Mouse (Mus musculus) thymus, adult 2 months (tissue): ENCODE measurements around the gene Galc. TPM values are rescaled to one million over a fixed set of nuclear protein-coding genes. Genes with fewer than 3 reads are reported as not detected.

ENCODE experiments used
- DNase-seq: peaks from one replicate; pipeline ENCODE4 v3.0.0; 2021
- H3K27ac ChIP-seq: fragments of 200-500 bp; 2 replicates; pipeline ENCODE4 v1.5.1; 2012; ENCODE audit warnings: low read length, control low read depth; ENCODE audit not compliant: control insufficient read depth, insufficient read depth
- H3K27me3 ChIP-seq: fragments of 200-500 bp; 2 replicates; pipeline ENCODE4 v1.6.1; 2012; ENCODE audit warnings: mild to moderate bottlenecking, low read length, moderate library complexity, mixed read lengths; ENCODE audit not compliant: control insufficient read depth, insufficient read depth
- H3K36me3 ChIP-seq: fragments of 200-500 bp; 2 replicates; pipeline ENCODE4 v1.6.1; 2012; ENCODE audit warnings: mild to moderate bottlenecking, low read length, moderate library complexity; ENCODE audit not compliant: control insufficient read depth, insufficient read depth
- H3K4me1 ChIP-seq: fragments of 200-500 bp; replicated peaks from 2 replicates; pipeline ENCODE4 v1.6.1; 2012; ENCODE audit warnings: low read length; ENCODE audit not compliant: control insufficient read depth, insufficient read depth
- H3K4me3 ChIP-seq: fragments of 200-500 bp; 2 replicates; pipeline ENCODE4 v1.5.1; 2012; ENCODE audit warnings: mild to moderate bottlenecking, low read length, control low read depth, moderate library complexity; ENCODE audit not compliant: control insufficient read depth, insufficient read depth
- CTCF ChIP-seq: fragments of 200-500 bp; IDR thresholded peaks from 2 replicates; pipeline ENCODE4 v1.5.1; 2012; ENCODE audit warnings: mild to moderate bottlenecking, control low read depth, low read length, moderate library complexity, borderline replicate concordance; ENCODE audit not compliant: control insufficient read depth, poor library complexity, insufficient read depth; ENCODE audit errors: extremely low read depth
- POLR2A ChIP-seq: fragments of 200-500 bp; IDR thresholded peaks from 2 replicates; pipeline ENCODE4 v1.6.1; 2012; ENCODE audit warnings: mild to moderate bottlenecking, low read length, control low read depth, moderate library complexity; ENCODE audit not compliant: control insufficient read depth, poor library complexity, insufficient read depth; ENCODE audit errors: extremely low read depth
- WGBS: fragments of 180-500 bp; shearing (Covaris S2); methylation state at CpG from one replicate; pipeline ENCODE4 v1.1.7; 2018; 5-methylcytosine and 5-hydroxymethylcytosine counted together
- polyA plus RNA-seq: library from polyadenylated mRNA; depleted of rRNA; stranded (reverse); fragments of >200 nt; gene quantifications from 2 replicates; pipeline ENCODE4 v1.2.3, GENCODE M21; 2012

The Galc gene
- polyA plus RNA-seq, 1 experiment = 9.3 TPM

GRCm38 (mm10) chr12:98212457-98213175, 46.6 kb downstream of the Galc start:
- H3K27me3 ChIP-seq = no peaks in the 10 kb centered on the region
- H3K4me1 ChIP-seq = peaks cover 6% of the 10 kb centered on the region; the same call in 1 of the 2 replicates
- 97% methylated on average over 13 of the region's 13 CpGs for WGBS
- H3K27ac ChIP-seq = no peak overlapping the region
- no peak for TF ChIP-seq POLR2A
- TF ChIP-seq CTCF = no peak
- no peak overlapping the region for H3K4me3 ChIP-seq
- peak; percentile 31 for DNase-seq
- no peaks in the 10 kb centered on the region for H3K36me3 ChIP-seq

GRCm38 (mm10) chr12:98210495-98210894, 48.8 kb downstream of the Galc start:
- Histone ChIP-seq H3K4me3 (no peak overlapping the region), H3K36me3 (no peaks in the 10 kb centered on the region), H3K27ac (no peak overlapping the region), H3K4me1 (peaks cover 3% of the 10 kb centered on the region; the same call in 1 of the 2 replicates), H3K27me3 (no peaks in the 10 kb centered on the region)
- DNase-seq = no peak
- 54% methylated on average over 6 of the region's 6 CpGs for WGBS
- no peak for TF ChIP-seq POLR2A
- no peak for TF ChIP-seq CTCF

DNA sequence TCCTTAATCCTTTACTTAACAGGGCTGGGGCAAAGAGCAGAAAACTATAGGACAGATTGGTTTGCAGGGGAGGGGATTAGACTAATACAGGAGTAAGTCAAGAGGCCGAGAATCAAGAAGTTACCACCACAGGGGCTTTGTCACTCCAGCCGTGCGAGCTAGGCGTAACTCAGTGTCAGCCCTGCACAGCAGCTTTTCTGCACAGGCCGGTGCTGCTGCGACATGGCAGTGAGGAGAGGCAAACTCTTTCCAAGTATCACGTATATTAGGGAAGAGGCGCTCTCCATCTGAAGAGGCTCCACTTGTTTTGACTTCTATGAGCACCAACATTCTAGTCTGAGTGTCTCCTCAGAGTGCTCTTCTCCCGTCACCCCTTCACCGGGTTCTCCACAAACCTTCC, 51.2 kb downstream of the Galc start:
- H3K27ac ChIP-seq = no peak overlapping the region
- no peak overlapping the region for H3K4me3 ChIP-seq
- WGBS = 96% methylated on average over 10 of the region's 10 CpGs
- H3K4me1 ChIP-seq = no peaks in the 10 kb centered on the region
- no peaks in the 10 kb centered on the region for H3K27me3 ChIP-seq
- H3K36me3 ChIP-seq = no peaks in the 10 kb centered on the region
- DNase-seq = no peak
- TF ChIP-seq POLR2A (no peak), CTCF (no peak)

DNA sequence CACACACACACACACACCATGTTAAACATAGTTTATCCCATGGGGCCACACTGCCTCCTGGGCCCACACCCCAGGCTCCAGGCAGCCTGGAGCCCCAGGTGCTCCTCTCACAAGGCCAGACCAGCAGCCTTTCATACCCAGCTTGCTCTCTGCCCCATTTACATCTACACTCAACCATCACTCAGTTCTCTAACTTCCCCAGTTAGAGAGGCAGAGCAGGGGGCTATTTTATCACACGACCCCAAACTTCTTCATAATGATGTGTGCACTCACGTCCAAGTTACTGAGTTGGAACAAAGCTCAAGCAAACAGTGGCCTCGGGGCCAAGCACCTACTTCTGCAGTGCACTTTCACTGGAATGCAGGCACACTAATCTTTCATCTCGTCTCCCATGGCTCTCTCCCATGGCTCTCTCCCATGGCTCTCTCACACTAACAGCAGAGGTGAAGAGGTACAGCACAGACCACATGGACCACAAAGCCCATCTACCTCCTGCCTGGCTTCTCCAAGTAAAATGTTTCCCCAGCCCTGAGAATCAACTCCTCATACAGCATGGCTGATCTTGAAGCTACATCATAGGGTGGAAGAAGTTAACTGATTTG, 53.7 kb downstream of the Galc start:
- DNase-seq = no peak
- no peaks in the 10 kb centered on the region for H3K27me3 ChIP-seq
- no peak overlapping the region for H3K4me3 ChIP-seq
- H3K27ac ChIP-seq = no peak overlapping the region
- no peaks in the 10 kb centered on the region for H3K4me1 ChIP-seq
- no peaks in the 10 kb centered on the region for H3K36me3 ChIP-seq
- TF ChIP-seq POLR2A = no peak
- no peak for TF ChIP-seq CTCF
- 92% methylated on average over 4 of the region's 4 CpGs for WGBS

GRCm38 (mm10) chr12:98197401-98197800, 61.9 kb downstream of the Galc start:
- H3K27ac ChIP-seq = no peak overlapping the region
- H3K27me3 ChIP-seq = no peaks in the 10 kb centered on the region
- no peaks in the 10 kb centered on the region for H3K36me3 ChIP-seq
- TF ChIP-seq CTCF = no peak
- WGBS = 74% methylated on average over 1 of the region's 1 CpGs
- H3K4me3 ChIP-seq = no peak overlapping the region
- no peak for DNase-seq
- H3K4me1 ChIP-seq = no peaks in the 10 kb centered on the region

- Histone ChIP-seq H3K27ac (no peak overlapping the region), H3K4me3 (no peak overlapping the region), H3K36me3 (no peaks in the 10 kb centered on the region), H3K4me1 (no peaks in the 10 kb centered on the region), H3K27me3 (no peaks in the 10 kb centered on the region)
- WGBS = 91% methylated on average over 1 of the region's 1 CpGs
- TF ChIP-seq CTCF = no peak
- TF ChIP-seq POLR2A = no peak
- no peak for DNase-seq
These were observed 69.1 kb downstream of the Galc start for GRCm38 (mm10) chr12:98190201-98190600.

- TF ChIP-seq POLR2A (no peak), CTCF (no peak)
- Histone ChIP-seq H3K4me3 (no peak overlapping the region), H3K27me3 (no peaks in the 10 kb centered on the region), H3K4me1 (no peaks in the 10 kb centered on the region), H3K36me3 (no peaks in the 10 kb centered on the region), H3K27ac (no peak overlapping the region)
- 83% methylated on average over 9 of the region's 9 CpGs for WGBS
- no peak for DNase-seq
These were observed 70.2 kb downstream of the Galc start for GRCm38 (mm10) chr12:98189096-98189495.
